Mouse (Mus musculus) spleen, adult 2 months (tissue): ENCODE measurements around the gene Olfr832.
"Not testable (repeated sequence)": the region's sequence is repeated elsewhere in the genome, so short reads cannot be mapped to it uniquely, and the experiment has no call there.

ENCODE experiments used
- CTCF ChIP-seq: fragments of 200-500 bp; IDR thresholded peaks from 2 replicates; pipeline ENCODE4 v1.5.1; 2011; ENCODE audit warnings: mild to moderate bottlenecking, inconsistent platforms; ENCODE audit not compliant: insufficient read depth, insufficient read length, insufficient replicate concordance; ENCODE audit errors: extremely low read depth
- POLR2A ChIP-seq: fragments of 200-500 bp; IDR thresholded peaks from 2 replicates; pipeline ENCODE4 v1.6.1; 2011; ENCODE audit warnings: low read depth, low read length, inconsistent platforms

GRCm38 (mm10) chr9:18936822-18937221, at the start of gene Olfr832:
- not testable (repeated sequence) for TF ChIP-seq CTCF, POLR2A
